Mouse (Mus musculus) kidney, embryonic 15.5 days (tissue): ENCODE data around the gene Cntnap1. TPM values are rescaled to one million over a fixed set of nuclear protein-coding genes. Genes with fewer than 3 reads are reported as not detected.

Source experiments
- ATAC-seq: fragments of 200-750 bp; cut with Nextera tagmentation; replicated peaks from 2 replicates; pipeline ENCODE4 v1.8.0; 2017; ENCODE audit warnings: moderate TSS enrichment; ENCODE audit not compliant: low FRiP score
- H3K27ac ChIP-seq: fragments of 300-500 bp; sonication (generic); 2 replicates; pipeline ENCODE4 v1.5.1; 2015; ENCODE audit warnings: mild to moderate bottlenecking, inconsistent platforms
- H3K27me3 ChIP-seq: fragments of 300-500 bp; sonication (generic); 2 replicates; pipeline ENCODE4 v1.6.1; 2015; ENCODE audit warnings: inconsistent platforms
- H3K36me3 ChIP-seq: fragments of 300-500 bp; sonication (generic); 2 replicates; pipeline ENCODE4 v1.6.1; 2015; ENCODE audit warnings: inconsistent platforms
- H3K4me1 ChIP-seq: fragments of 300-500 bp; sonication (generic); 2 replicates; pipeline ENCODE4 v1.6.1; 2015; ENCODE audit warnings: inconsistent platforms
- H3K4me2 ChIP-seq: fragments of 300-500 bp; sonication (generic); 2 replicates; pipeline ENCODE4 v1.6.1; 2015; ENCODE audit warnings: moderate library complexity, mild to moderate bottlenecking, inconsistent platforms
- H3K4me3 ChIP-seq: fragments of 300-500 bp; sonication (generic); replicated peaks from 2 replicates; pipeline ENCODE4 v1.5.1; 2015; ENCODE audit warnings: mild to moderate bottlenecking, inconsistent platforms
- H3K9ac ChIP-seq: fragments of 300-500 bp; sonication (generic); 2 replicates; pipeline ENCODE4 v1.6.1; 2015; ENCODE audit warnings: mild to moderate bottlenecking, inconsistent platforms
- H3K9me3 ChIP-seq: fragments of 300-500 bp; sonication (generic); replicated peaks from 2 replicates; pipeline ENCODE4 v1.6.1; 2016; ENCODE audit warnings: inconsistent platforms
- WGBS: fragments of 180-500 bp; shearing (Covaris S2); methylation state at CpG from one replicate; pipeline ENCODE4 v1.1.7; 2015; ENCODE audit warnings: mixed read lengths; 5-methylcytosine and 5-hydroxymethylcytosine counted together
- polyA plus RNA-seq: library from polyadenylated mRNA; unstranded; fragments of >200 nt; fragmentation: Nextera tagmentation; extraction: Ambion mirVana; gene quantifications from 2 replicates; pipeline ENCODE4 v1.2.1, GENCODE M21; 2015

The Cntnap1 gene
- polyA plus RNA-seq, 1 experiment from 2014 or later = 2.0 TPM

- H3K27ac ChIP-seq = no peak overlapping the region
- no peaks in the 10 kb centered on the region for H3K9me3 ChIP-seq
- no peak overlapping the region for H3K4me3 ChIP-seq
- H3K27me3 ChIP-seq = peaks cover 33% of the 10 kb centered on the region
- H3K4me1 ChIP-seq = peaks cover 30% of the 10 kb centered on the region
- WGBS = 44% methylated on average over 10 of the region's 10 CpGs
- no peak overlapping the region for H3K9ac ChIP-seq
- H3K4me2 ChIP-seq = no peak overlapping the region
- H3K36me3 ChIP-seq = peaks cover 5% of the 10 kb centered on the region
- ATAC-seq = no peak
Measured at GRCm38 (mm10) chr11:101180846-101181740, 10.8 kb downstream of the Cntnap1 start.

GRCm38 (mm10) chr11:101181961-101182360 lies 11.6 kb downstream of the Cntnap1 start:
- H3K4me2 ChIP-seq = no peak overlapping the region
- no peak overlapping the region for H3K27ac ChIP-seq
- ATAC-seq = no peak
- peaks cover 24% of the 10 kb centered on the region for H3K27me3 ChIP-seq
- H3K4me1 ChIP-seq = peaks cover 21% of the 10 kb centered on the region
- no peak overlapping the region for H3K9ac ChIP-seq
- no peaks in the 10 kb centered on the region for H3K9me3 ChIP-seq
- no peak overlapping the region for H3K4me3 ChIP-seq
- H3K36me3 ChIP-seq = peaks cover 13% of the 10 kb centered on the region
- 94% methylated on average over 11 of the region's 11 CpGs for WGBS

DNA sequence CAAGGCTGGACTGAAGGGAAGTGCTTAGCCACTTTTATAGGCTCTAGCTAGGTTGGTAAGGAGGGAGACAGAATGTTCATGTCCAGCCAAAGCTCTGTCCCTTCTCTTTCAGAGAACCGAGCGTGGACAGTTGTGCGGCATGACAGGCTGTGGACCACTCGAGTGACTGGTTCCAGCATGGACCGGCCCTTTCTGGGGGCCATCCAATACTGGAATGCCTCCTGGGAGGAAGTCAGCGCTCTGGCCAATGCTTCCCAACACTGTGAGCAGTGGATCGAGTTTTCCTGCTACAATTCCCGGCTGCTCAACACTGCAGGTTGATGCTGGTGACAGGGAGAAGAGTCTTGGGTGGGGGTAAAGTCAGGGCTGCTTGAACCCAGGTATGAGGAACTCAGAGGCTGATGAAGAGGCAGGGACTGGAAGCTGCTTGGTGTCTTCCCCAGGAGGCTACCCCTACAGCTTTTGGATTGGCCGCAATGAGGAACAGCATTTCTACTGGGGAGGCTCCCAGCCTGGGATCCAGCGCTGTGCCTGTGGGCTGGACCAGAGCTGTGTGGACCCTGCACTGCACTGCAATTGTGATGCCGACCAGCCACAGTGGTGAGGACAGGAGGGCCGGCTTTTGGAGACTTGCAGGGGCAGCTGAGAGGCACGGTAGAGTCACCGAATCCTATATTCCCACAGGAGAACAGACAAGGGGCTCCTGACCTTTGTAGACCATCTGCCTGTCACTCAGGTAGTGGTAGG lies 12.6 kb downstream of the Cntnap1 start:
- 78% methylated on average over 14 of the region's 14 CpGs for WGBS
- Histone ChIP-seq H3K27ac (no peak overlapping the region), H3K27me3 (peaks cover 14% of the 10 kb centered on the region), H3K9ac (no peak overlapping the region), H3K36me3 (peaks cover 14% of the 10 kb centered on the region), H3K4me1 (peaks cover 13% of the 10 kb centered on the region), H3K9me3 (no peaks in the 10 kb centered on the region), H3K4me2 (no peak overlapping the region), H3K4me3 (no peak overlapping the region)
- no peak for ATAC-seq

- WGBS = 86% methylated on average over 12 of the region's 12 CpGs
Measured at GRCm38 (mm10) chr11:101184984-101185383, 14.7 kb downstream of the Cntnap1 start.

DNA sequence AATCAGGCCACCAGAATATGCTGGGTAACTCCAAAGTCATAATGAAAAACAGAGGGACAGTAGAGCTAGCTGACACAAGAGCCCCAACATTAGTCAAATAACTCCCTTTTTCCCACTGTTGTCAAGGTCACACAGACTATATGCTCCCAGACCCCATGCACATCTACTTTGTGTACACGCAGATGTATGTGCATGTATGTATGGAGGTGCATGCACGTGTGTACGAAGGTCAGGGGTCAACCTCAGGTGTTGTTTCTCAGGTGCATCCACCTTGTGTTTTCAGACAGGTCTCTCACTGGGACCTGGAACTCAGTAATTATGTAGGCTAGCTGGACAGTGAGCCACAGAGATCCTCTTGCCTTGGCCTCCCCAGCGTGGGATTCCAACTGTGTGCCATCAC lies 15.1 kb downstream of the Cntnap1 start:
- Histone ChIP-seq H3K9me3 (no peaks in the 10 kb centered on the region), H3K9ac (no peak overlapping the region), H3K27ac (no peak overlapping the region), H3K27me3 (no peaks in the 10 kb centered on the region), H3K4me3 (no peak overlapping the region), H3K4me1 (peaks cover 30% of the 10 kb centered on the region), H3K36me3 (peaks cover 14% of the 10 kb centered on the region), H3K4me2 (no peak overlapping the region)
- WGBS = 93% methylated on average over 4 of the region's 4 CpGs
- no peak for ATAC-seq

More at GRCm38 (mm10) chr11:101184984-101185383, 14.7 kb downstream of the Cntnap1 start:
- Histone ChIP-seq H3K36me3 (peaks cover 14% of the 10 kb centered on the region), H3K27ac (no peak overlapping the region), H3K9ac (no peak overlapping the region), H3K4me2 (no peak overlapping the region), H3K4me1 (peaks cover 30% of the 10 kb centered on the region), H3K4me3 (no peak overlapping the region), H3K9me3 (no peaks in the 10 kb centered on the region), H3K27me3 (no peaks in the 10 kb centered on the region)
- ATAC-seq = no peak

GRCm38 (mm10) chr11:101186526-101187247 lies 16.4 kb downstream of the Cntnap1 start:
- H3K4me2 ChIP-seq = no peak overlapping the region
- H3K4me3 ChIP-seq = no peak overlapping the region
- no peak overlapping the region for H3K9ac ChIP-seq
- H3K4me1 ChIP-seq = peaks cover 38% of the 10 kb centered on the region
- H3K36me3 ChIP-seq = peaks cover 14% of the 10 kb centered on the region
- WGBS = 92% methylated on average over 27 of the region's 27 CpGs
- no peaks in the 10 kb centered on the region for H3K9me3 ChIP-seq
- H3K27ac ChIP-seq = no peak overlapping the region
- no peak for ATAC-seq
- H3K27me3 ChIP-seq = no peaks in the 10 kb centered on the region

- Histone ChIP-seq H3K9ac (no peak overlapping the region), H3K4me2 (no peak overlapping the region), H3K27ac (no peak overlapping the region), H3K4me3 (no peak overlapping the region), H3K9me3 (no peaks in the 10 kb centered on the region), H3K36me3 (peaks cover 16% of the 10 kb centered on the region), H3K27me3 (no peaks in the 10 kb centered on the region), H3K4me1 (peaks cover 45% of the 10 kb centered on the region)
- ATAC-seq = no peak
- WGBS = 93% methylated on average over 5 of the region's 5 CpGs
Measured at GRCm38 (mm10) chr11:101187541-101187940, 17.2 kb downstream of the Cntnap1 start.

DNA sequence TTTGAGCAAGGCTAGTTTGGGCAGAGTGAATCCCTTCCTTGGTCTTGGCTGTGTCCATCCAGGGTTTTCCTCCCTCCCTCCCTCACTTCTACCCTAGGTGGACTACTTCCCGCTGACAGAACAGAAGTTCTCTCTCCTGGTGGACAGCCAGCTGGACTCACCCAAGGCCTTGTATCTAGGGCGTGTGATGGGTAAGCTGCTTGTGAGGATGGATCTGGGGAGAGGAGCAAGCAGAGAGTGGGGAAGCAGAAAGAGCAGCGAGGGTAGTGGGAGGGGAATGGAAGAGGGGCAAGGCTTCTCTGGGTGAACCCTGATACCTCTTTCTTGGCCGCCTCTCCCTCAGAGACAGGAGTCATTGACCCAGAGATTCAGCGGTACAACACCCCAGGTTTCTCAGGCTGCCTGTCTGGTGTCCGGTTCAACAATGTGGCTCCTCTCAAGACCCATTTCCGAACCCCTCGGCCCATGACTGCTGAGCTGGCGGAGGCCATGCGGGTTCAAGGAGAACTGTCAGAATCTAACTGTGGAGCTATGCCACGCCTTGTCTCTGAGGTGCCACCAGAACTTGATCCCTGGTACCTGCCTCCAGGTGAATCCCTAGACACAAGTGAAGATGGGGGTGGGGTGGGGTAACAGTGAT lies 18.0 kb downstream of the Cntnap1 start:
- H3K4me2 ChIP-seq = 0 out of 2 replicates have a peak overlapping the region, but pooled peaks have one; percentile 9
- WGBS = 78% methylated on average over 11 of the region's 11 CpGs
- H3K4me3 ChIP-seq = no peak overlapping the region
- no peak for ATAC-seq
- H3K9me3 ChIP-seq = no peaks in the 10 kb centered on the region
- H3K27ac ChIP-seq = peak overlapping the region; percentile 95
- H3K4me1 ChIP-seq = peaks cover 45% of the 10 kb centered on the region
- no peaks in the 10 kb centered on the region for H3K27me3 ChIP-seq
- H3K36me3 ChIP-seq = peaks cover 23% of the 10 kb centered on the region
- no peak overlapping the region for H3K9ac ChIP-seq

DNA sequence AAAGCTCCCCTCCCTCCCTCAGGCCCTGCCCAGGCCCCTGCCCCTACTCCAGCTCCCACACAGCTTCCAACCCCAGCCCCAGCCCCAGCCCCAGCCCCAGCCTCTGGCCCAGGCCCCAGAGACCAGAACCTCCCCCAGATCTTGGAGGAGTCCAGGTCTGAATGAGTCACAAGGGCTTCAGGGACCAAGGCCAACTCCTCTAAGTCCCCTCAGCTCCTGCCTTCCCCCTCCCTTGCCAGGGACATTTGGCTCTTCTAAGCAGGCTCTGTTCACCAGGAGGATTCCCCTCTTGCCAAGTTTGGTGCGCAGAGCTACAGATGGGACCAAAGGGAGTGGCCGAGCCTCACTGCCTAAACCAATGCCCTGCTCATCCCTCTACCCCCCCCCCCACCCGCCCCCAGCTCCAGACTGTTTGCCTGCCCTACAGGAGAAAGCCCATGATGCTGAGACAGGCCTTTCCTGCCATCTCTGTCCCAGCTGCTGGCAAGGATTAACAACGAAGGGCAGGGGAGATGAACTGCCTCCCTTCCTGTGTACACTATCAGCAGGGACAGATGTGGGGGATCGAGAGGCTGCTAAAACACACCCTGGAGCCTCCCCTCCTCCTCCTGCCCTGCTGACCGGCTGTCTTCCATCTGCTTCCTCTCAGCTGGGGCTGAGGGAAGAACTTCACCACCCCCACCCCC lies 19.3 kb downstream of the Cntnap1 start:
- ATAC-seq = peak; percentile 89
- no peak overlapping the region for H3K9ac ChIP-seq

GRCm38 (mm10) chr11:101190181-101190912 lies 20.0 kb downstream of the Cntnap1 start:
- 32% methylated on average over 8 of the region's 8 CpGs for WGBS
- ATAC-seq = peak; percentile 41; the same call in 1 of the 2 replicates
- no peak overlapping the region for H3K9ac ChIP-seq
- H3K27ac ChIP-seq = peak overlapping the region; percentile 95
- H3K36me3 ChIP-seq = peaks cover 44% of the 10 kb centered on the region
- H3K4me1 ChIP-seq = peaks cover 49% of the 10 kb centered on the region
- H3K4me2 ChIP-seq = 0 out of 2 replicates have a peak overlapping the region, but pooled peaks have one; percentile 20
- H3K27me3 ChIP-seq = no peaks in the 10 kb centered on the region
- no peak overlapping the region for H3K4me3 ChIP-seq
- no peaks in the 10 kb centered on the region for H3K9me3 ChIP-seq

More for the DNA sequence above, 19.3 kb downstream of the Cntnap1 start:
- no peaks in the 10 kb centered on the region for H3K9me3 ChIP-seq
- H3K36me3 ChIP-seq = peaks cover 37% of the 10 kb centered on the region
- H3K4me1 ChIP-seq = peaks cover 49% of the 10 kb centered on the region
- H3K27me3 ChIP-seq = no peaks in the 10 kb centered on the region
- H3K4me3 ChIP-seq = no peak overlapping the region
- WGBS = 4% methylated on average over 6 of the region's 6 CpGs
- peak overlapping the region; percentile 95 for H3K27ac ChIP-seq
- H3K4me2 ChIP-seq = peak overlapping the region; percentile 20; the same call in 1 of the 2 replicates
